Mouse (Mus musculus): ENCODE data around the gene Amdhd2. TPM values are rescaled to one million over a fixed set of nuclear protein-coding genes. Genes with fewer than 3 reads are reported as not detected.

Amdhd2 gene
- polyA plus RNA-seq, 1 experiment from 2014 or later = 35.2 TPM

DNA sequence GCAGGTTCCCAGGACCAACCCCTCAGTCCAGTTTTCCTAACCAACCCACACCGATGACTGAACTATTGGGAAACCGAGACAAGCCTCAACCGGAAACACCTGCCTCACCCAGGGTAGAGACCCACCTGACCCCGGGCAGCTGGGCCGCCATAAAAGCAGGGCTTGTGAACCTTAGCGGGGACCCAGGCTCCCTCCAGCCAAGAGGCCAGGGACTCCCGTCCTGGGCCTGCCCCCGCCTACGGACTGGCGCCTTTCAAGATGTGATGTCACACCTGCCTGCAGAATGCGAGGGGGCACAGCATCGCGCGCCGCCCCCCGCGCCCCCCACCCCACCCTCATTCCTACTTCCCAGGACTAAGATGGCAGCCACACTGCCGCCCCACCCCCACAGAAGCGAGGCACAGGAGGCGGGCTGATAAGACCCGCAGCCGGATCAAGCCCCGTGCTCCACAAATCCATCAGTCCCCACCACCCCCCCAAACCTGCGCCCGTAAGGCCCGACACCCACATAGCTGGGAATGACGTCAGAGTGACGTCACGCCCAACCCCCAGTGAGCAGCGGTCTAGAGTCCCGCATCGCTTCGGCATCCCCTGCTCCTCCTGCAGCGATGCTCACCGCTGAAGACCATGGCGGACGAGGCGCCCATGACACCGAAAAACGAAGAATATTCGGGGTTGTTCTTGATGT is 5.2 kb upstream of the Amdhd2 start:
- H3K27ac ChIP-seq (ENCODE audit: low read depth, low read length) = peak overlapping the region; percentile 94
- peaks cover 23% of the 10 kb centered on the region; the same call in 1 of the 2 replicates for H3K36me3 ChIP-seq (ENCODE audit: control insufficient read depth, insufficient read depth, low read length)
- DNase-seq (ENCODE audit: low spot score) (peak; percentile 76), ATAC-seq (replicated peaks; ENCODE audit: low FRiP score) (peak; percentile 61)
- peak overlapping the region; percentile 91 for H3K9ac ChIP-seq (ENCODE audit: low read depth, low read length)
- H3K27me3 ChIP-seq (replicated peaks; ENCODE audit: control insufficient read depth, insufficient read depth, low read length) = no peaks in the 10 kb centered on the region
- H3K4me1 ChIP-seq (replicated peaks; ENCODE audit: control insufficient read depth, insufficient read depth, low read length) = peaks cover 20% of the 10 kb centered on the region
- under 1% methylated on average over 40 of the region's 41 CpGs for WGBS
- no peaks in the 10 kb centered on the region for H3K9me3 ChIP-seq (ENCODE audit: control insufficient read depth, low read length)
- H3K4me3 ChIP-seq (ENCODE audit: low read depth, low read length) = peak overlapping the region; percentile 82
- H3K4me2 ChIP-seq = peak overlapping the region; percentile 76

GRCm38 (mm10) chr17:24167891-24168505 is 4.4 kb upstream of the Amdhd2 start:
- ATAC-seq (replicated peaks; ENCODE audit: low FRiP score) = no peak
- 51% methylated on average over 7 of the region's 7 CpGs for WGBS
- Histone ChIP-seq H3K27me3 (replicated peaks; ENCODE audit: control insufficient read depth, insufficient read depth, low read length) (no peaks in the 10 kb centered on the region), H3K4me1 (replicated peaks; ENCODE audit: control insufficient read depth, insufficient read depth, low read length) (peaks cover 20% of the 10 kb centered on the region), H3K4me2 (peak overlapping the region; percentile 76), H3K4me3 (ENCODE audit: low read depth, low read length) (peak overlapping the region; percentile 82), H3K36me3 (ENCODE audit: control insufficient read depth, insufficient read depth, low read length) (peaks cover 23% of the 10 kb centered on the region; the same call in 1 of the 2 replicates), H3K9ac (ENCODE audit: low read depth, low read length) (peak overlapping the region; percentile 91), H3K27ac (ENCODE audit: low read depth, low read length) (peak overlapping the region; percentile 94; the same call in 1 of the 2 replicates), H3K9me3 (ENCODE audit: control insufficient read depth, low read length) (no peaks in the 10 kb centered on the region)
- no peak for DNase-seq (ENCODE audit: low spot score)

DNA sequence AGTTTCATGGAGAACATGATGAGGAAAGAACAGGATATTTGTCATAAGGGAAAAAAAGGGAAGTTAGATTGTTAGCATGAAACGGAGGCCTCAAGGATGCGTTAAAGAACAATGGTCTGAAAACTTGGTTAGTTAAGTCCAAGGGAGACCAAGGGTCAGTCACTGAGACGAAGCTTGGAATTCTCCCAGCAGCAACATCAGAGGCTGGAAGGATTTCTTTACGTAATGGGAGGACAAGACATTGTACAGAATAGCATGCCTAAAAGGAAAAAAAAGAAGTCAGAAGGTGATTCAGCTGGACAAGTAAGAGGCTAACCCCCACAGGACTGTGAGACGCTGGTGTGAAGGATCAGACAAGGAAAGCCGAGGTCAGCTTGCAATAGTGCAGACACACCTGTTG is 3.6 kb upstream of the Amdhd2 start:
- no peak for ATAC-seq (replicated peaks; ENCODE audit: low FRiP score)
- 77% methylated on average over 6 of the region's 6 CpGs for WGBS
- 0 out of 2 replicates have a peak overlapping the region, but pooled peaks have one; percentile 91 for H3K9ac ChIP-seq (ENCODE audit: low read depth, low read length)

GRCm38 (mm10) chr17:24164566-24165259 is 1.1 kb upstream of the Amdhd2 start:
- Histone ChIP-seq H3K27ac (ENCODE audit: low read depth, low read length) (no peak overlapping the region; the same call in 1 of the 2 replicates), H3K27me3 (replicated peaks; ENCODE audit: control insufficient read depth, insufficient read depth, low read length) (no peaks in the 10 kb centered on the region), H3K36me3 (ENCODE audit: control insufficient read depth, insufficient read depth, low read length) (peaks cover 23% of the 10 kb centered on the region; the same call in 1 of the 2 replicates), H3K4me3 (ENCODE audit: low read depth, low read length) (no peak overlapping the region), H3K4me2 (no peak overlapping the region), H3K9me3 (ENCODE audit: control insufficient read depth, low read length) (no peaks in the 10 kb centered on the region), H3K4me1 (replicated peaks; ENCODE audit: control insufficient read depth, insufficient read depth, low read length) (peaks cover 18% of the 10 kb centered on the region), H3K9ac (ENCODE audit: low read depth, low read length) (no peak overlapping the region)
- WGBS = 72% methylated on average over 11 of the region's 11 CpGs
- ATAC-seq (replicated peaks; ENCODE audit: low FRiP score) = no peak
- DNase-seq (ENCODE audit: low spot score) = no peak

More for the DNA sequence above, 3.6 kb upstream of the Amdhd2 start:
- H3K27me3 ChIP-seq (replicated peaks; ENCODE audit: control insufficient read depth, insufficient read depth, low read length) = no peaks in the 10 kb centered on the region
- peaks cover 26% of the 10 kb centered on the region for H3K4me1 ChIP-seq (replicated peaks; ENCODE audit: control insufficient read depth, insufficient read depth, low read length)
- H3K36me3 ChIP-seq (ENCODE audit: control insufficient read depth, insufficient read depth, low read length) = peaks cover 23% of the 10 kb centered on the region; the same call in 1 of the 2 replicates
- H3K27ac ChIP-seq (ENCODE audit: low read depth, low read length) = no peak overlapping the region; the same call in 1 of the 2 replicates
- peak overlapping the region; percentile 76 for H3K4me2 ChIP-seq
- H3K9me3 ChIP-seq (ENCODE audit: control insufficient read depth, low read length) = no peaks in the 10 kb centered on the region
- peak overlapping the region; percentile 82; the same call in 1 of the 2 replicates for H3K4me3 ChIP-seq (ENCODE audit: low read depth, low read length)
- no peak for DNase-seq (ENCODE audit: low spot score)

GRCm38 (mm10) chr17:24162584-24163175 is 886 bp downstream of the Amdhd2 start:
- peak overlapping the region; percentile 85 for H3K9ac ChIP-seq (ENCODE audit: low read depth, low read length)
- peaks cover 23% of the 10 kb centered on the region; the same call in 1 of the 2 replicates for H3K36me3 ChIP-seq (ENCODE audit: control insufficient read depth, insufficient read depth, low read length)
- peak; percentile 10; the same call in 1 of the 2 replicates for ATAC-seq (replicated peaks; ENCODE audit: low FRiP score)
- H3K27me3 ChIP-seq (replicated peaks; ENCODE audit: control insufficient read depth, insufficient read depth, low read length) = no peaks in the 10 kb centered on the region
- DNase-seq (ENCODE audit: low spot score) = no peak
- peak overlapping the region; percentile 92 for H3K27ac ChIP-seq (ENCODE audit: low read depth, low read length)
- H3K4me3 ChIP-seq (ENCODE audit: low read depth, low read length) = peak overlapping the region; percentile 74
- peaks cover 12% of the 10 kb centered on the region for H3K4me1 ChIP-seq (replicated peaks; ENCODE audit: control insufficient read depth, insufficient read depth, low read length)
- H3K4me2 ChIP-seq = peak overlapping the region; percentile 99
- H3K9me3 ChIP-seq (ENCODE audit: control insufficient read depth, low read length) = no peaks in the 10 kb centered on the region
- WGBS = 11% methylated on average over 17 of the region's 17 CpGs

DNA sequence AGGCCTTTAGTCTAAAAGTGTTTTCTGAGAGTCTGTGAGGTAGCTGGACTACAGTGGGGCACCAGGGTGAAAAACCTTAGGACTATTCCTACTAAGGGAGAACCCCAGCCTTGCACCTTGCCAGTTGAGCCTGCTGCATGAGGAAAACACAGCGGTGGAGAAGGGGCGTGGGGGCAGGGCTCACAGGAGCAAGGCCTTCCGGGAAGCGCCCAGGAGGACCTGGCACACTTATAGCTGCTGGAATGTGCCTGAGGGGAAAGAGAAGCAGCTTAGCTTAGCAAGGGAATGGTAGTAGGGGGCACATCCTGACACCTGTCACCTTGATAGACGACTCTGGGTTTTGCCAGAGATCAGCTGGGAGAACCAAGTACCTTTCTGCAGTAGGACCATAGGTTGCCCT is 2.1 kb downstream of the Amdhd2 start:
- no peak for ATAC-seq (replicated peaks; ENCODE audit: low FRiP score)
- Histone ChIP-seq H3K9ac (ENCODE audit: low read depth, low read length) (no peak overlapping the region), H3K36me3 (ENCODE audit: control insufficient read depth, insufficient read depth, low read length) (peaks cover 14% of the 10 kb centered on the region; the same call in 1 of the 2 replicates), H3K27me3 (replicated peaks; ENCODE audit: control insufficient read depth, insufficient read depth, low read length) (no peaks in the 10 kb centered on the region), H3K27ac (ENCODE audit: low read depth, low read length) (no peak overlapping the region), H3K4me2 (no peak overlapping the region; the same call in 1 of the 2 replicates), H3K4me3 (ENCODE audit: low read depth, low read length) (no peak overlapping the region), H3K9me3 (ENCODE audit: control insufficient read depth, low read length) (no peaks in the 10 kb centered on the region), H3K4me1 (replicated peaks; ENCODE audit: control insufficient read depth, insufficient read depth, low read length) (peaks cover 6% of the 10 kb centered on the region)
- DNase-seq (ENCODE audit: low spot score) = no peak
- WGBS = 82% methylated on average over 5 of the region's 5 CpGs

DNA sequence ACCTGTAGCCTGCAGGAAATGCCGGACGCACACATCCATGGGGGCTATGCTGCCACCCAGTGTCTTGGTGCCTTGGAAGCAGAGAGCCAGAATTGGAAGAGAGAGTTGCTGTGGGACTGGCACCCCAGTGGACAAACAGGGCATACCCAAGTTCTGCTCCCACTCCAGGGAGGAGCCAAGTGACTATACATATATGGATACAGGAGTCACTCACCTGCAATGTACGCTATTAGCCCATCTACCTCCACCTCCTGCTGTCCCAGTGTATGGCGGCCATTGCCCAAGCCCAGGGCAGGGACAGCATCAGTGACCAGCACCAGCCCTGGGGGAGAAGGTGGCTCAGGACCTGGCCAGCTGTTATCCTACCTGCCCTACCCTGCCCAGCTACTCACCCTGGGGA is 6.0 kb downstream of the Amdhd2 start:
- no peak for DNase-seq (ENCODE audit: low spot score)
- H3K36me3 ChIP-seq (ENCODE audit: control insufficient read depth, insufficient read depth, low read length) = peaks cover 5% of the 10 kb centered on the region; the same call in 1 of the 2 replicates
- no peak for ATAC-seq (replicated peaks; ENCODE audit: low FRiP score)
- H3K9ac ChIP-seq (ENCODE audit: low read depth, low read length) = no peak overlapping the region
- H3K4me2 ChIP-seq = no peak overlapping the region
- H3K27ac ChIP-seq (ENCODE audit: low read depth, low read length) = no peak overlapping the region
- H3K9me3 ChIP-seq (ENCODE audit: control insufficient read depth, low read length) = no peaks in the 10 kb centered on the region
- H3K27me3 ChIP-seq (replicated peaks; ENCODE audit: control insufficient read depth, insufficient read depth, low read length) = no peaks in the 10 kb centered on the region
- peaks cover 5% of the 10 kb centered on the region for H3K4me1 ChIP-seq (replicated peaks; ENCODE audit: control insufficient read depth, insufficient read depth, low read length)
- WGBS = 84% methylated on average over 4 of the region's 4 CpGs
- H3K4me3 ChIP-seq (ENCODE audit: low read depth, low read length) = no peak overlapping the region

DNA sequence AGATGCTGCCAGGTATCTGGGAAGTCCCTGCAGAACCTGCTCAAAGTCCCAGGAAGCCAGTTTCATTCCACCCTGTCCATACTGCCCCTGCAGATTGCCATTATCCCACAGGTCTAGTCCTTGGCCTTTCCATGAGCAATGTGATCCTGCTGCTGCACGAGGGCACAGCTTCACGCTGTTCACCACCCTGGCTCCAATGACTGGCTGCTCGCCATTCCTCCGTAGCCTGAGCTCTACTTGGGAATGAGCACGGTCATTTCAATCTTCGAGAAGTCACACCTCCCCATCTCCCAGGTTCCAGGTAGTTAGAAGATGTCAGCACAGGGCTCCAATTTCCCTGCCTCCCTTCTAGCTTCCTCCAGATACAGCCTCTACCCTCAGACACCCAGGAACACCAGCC is 6.4 kb downstream of the Amdhd2 start:
- Histone ChIP-seq H3K4me1 (replicated peaks; ENCODE audit: control insufficient read depth, insufficient read depth, low read length) (peaks cover 7% of the 10 kb centered on the region), H3K4me2 (no peak overlapping the region), H3K27me3 (replicated peaks; ENCODE audit: control insufficient read depth, insufficient read depth, low read length) (no peaks in the 10 kb centered on the region), H3K4me3 (ENCODE audit: low read depth, low read length) (no peak overlapping the region), H3K27ac (ENCODE audit: low read depth, low read length) (no peak overlapping the region), H3K36me3 (ENCODE audit: control insufficient read depth, insufficient read depth, low read length) (peaks cover 5% of the 10 kb centered on the region; the same call in 1 of the 2 replicates), H3K9ac (ENCODE audit: low read depth, low read length) (no peak overlapping the region), H3K9me3 (ENCODE audit: control insufficient read depth, low read length) (no peaks in the 10 kb centered on the region)
- 92% methylated on average over 6 of the region's 6 CpGs for WGBS
- no peak for DNase-seq (ENCODE audit: low spot score)
- no peak for ATAC-seq (replicated peaks; ENCODE audit: low FRiP score)
